Mouse (Mus musculus) spleen, adult 2 months (tissue): ENCODE measurements around the gene Mettl16. TPM values are rescaled to one million over a fixed set of nuclear protein-coding genes. Genes with fewer than 3 reads are reported as not detected.
A peak's percentile ranks its signal among the peaks of the same experiment; 100 is the strongest.

Experiments
- DNase-seq, 2 experiments: peaks; one replicate each; pipeline versions ENCODE4 v3.0.0 to v3.0.0-alpha.2; 2012 to 2021; ENCODE audit warnings: low spot score in 2 of 2, low read depth in 1 of 2
- H3K27ac ChIP-seq: fragments of 200-500 bp; 2 replicates; pipeline ENCODE4 v1.5.1; 2012; ENCODE audit warnings: low read length, inconsistent platforms; ENCODE audit not compliant: insufficient read depth
- H3K27me3 ChIP-seq: fragments of 200-500 bp; 2 replicates; pipeline ENCODE4 v1.6.1; 2012; ENCODE audit warnings: mild to moderate bottlenecking, moderate library complexity, low read length, inconsistent platforms; ENCODE audit not compliant: control insufficient read depth, insufficient read depth
- H3K36me3 ChIP-seq: fragments of 200-500 bp; 2 replicates; pipeline ENCODE4 v1.6.1; 2012; ENCODE audit warnings: mild to moderate bottlenecking, low read length, inconsistent platforms; ENCODE audit not compliant: control insufficient read depth, insufficient read depth
- H3K4me1 ChIP-seq: fragments of 200-500 bp; 2 replicates; pipeline ENCODE4 v1.6.1; 2011; ENCODE audit warnings: inconsistent platforms; ENCODE audit not compliant: control insufficient read depth, insufficient read depth, insufficient read length
- H3K4me3 ChIP-seq: fragments of 200-500 bp; 2 replicates; pipeline ENCODE4 v1.5.1; 2011; ENCODE audit warnings: mild to moderate bottlenecking, inconsistent platforms; ENCODE audit not compliant: insufficient read depth, insufficient read length; ENCODE audit errors: extremely low read depth
- CTCF ChIP-seq: fragments of 200-500 bp; IDR thresholded peaks from 2 replicates; pipeline ENCODE4 v1.5.1; 2011; ENCODE audit warnings: mild to moderate bottlenecking, inconsistent platforms; ENCODE audit not compliant: insufficient read depth, insufficient read length, insufficient replicate concordance; ENCODE audit errors: extremely low read depth
- POLR2A ChIP-seq: fragments of 200-500 bp; IDR thresholded peaks from 2 replicates; pipeline ENCODE4 v1.6.1; 2011; ENCODE audit warnings: low read depth, low read length, inconsistent platforms
- WGBS: fragments of 180-500 bp; shearing (Covaris S2); methylation state at CpG from one replicate; pipeline ENCODE4 v1.1.7; 2018; 5-methylcytosine and 5-hydroxymethylcytosine counted together
- polyA plus RNA-seq: library from polyadenylated mRNA; depleted of rRNA; stranded (reverse); fragments of >200 nt; gene quantifications from 2 replicates; pipeline ENCODE4 v1.2.3, GENCODE M21; 2012

Gene Mettl16
- polyA plus RNA-seq, 1 experiment = 3.2 TPM

DNA sequence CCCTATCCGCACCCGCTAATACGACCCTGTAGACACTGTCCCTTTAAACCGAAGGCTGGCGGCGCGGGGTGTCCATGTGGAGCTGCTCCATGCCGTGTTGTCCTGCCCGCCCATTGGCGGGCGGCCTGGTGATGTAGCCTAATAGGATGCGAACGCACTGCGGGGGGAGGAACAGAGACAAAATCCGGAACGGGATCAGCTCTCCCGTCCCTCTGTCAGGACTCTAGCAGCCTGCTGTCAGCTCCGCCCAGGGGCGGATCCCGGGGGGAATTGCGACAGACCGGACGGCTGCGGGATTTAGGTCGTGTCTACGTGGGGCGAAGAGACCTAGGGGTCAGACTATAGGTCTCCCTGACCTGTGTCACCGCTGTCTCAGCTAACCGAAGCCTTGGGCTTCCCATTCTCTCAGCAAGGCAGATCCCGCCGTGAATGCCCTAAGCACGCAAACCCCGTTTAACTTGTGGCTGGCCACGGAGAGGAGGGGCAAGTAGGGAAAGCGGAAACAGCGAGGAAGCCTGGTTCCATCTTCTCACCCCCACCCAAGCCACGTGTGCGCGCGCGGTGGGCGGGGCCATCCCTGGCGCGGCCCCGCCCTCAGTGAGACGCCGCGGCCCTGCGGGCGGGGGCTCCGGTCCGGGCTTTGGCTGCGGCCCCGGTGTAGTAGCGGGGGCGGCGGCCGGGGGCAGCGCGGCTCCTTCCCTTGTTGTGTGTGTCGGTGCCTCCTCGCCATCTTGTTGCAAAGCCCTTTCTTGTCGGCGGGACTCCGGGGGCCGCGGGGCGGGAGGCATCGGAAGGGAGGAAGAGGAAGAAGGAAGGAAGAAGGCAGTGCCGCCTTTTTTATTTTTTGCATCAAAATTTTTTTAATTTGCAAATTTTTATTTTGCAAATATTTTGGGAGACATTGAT lies 59.9 kb downstream of the Mettl16 start, which contains the start of gene Mnt:
Gene Mnt (plus strand): TSS at position 665 of the 906 bp plus-strand sequence.
- TF ChIP-seq CTCF (no peak), POLR2A (peak; percentile 32)
- Histone ChIP-seq H3K4me3 (peak within 1 kb of the TSS; percentile 67), H3K27me3 (no peaks in the 10 kb centered on the region), H3K36me3 (no peaks in the 10 kb centered on the region), H3K4me1 (peaks cover 44% of the 10 kb centered on the region), H3K27ac (peak within 1 kb of the TSS; percentile 98)
- under 1% methylated on average over 64 of the region's 70 CpGs for WGBS
- DNase-seq = peak; percentile 89 to 95

DNA sequence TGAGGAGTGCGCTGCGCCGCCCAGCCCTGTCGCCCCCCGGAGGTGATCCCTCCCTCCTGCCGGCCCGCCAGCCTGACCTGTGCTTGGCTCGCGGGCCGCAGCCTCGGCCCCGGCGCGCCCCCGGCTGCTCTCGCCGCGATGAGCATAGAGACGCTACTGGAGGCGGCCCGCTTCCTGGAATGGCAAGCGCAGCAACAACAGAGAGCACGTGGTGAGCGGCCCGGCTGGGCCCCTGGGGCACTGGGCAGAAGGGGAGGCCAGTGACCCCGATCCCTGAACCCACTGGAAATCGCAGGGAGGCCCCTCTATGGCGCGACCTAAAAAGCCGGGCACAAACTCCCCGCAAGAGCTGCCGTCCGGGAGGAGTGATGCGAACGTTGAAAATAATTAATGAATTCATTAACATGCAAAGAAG lies 60.6 kb downstream of the Mettl16 start:
- peak in 1 of 2 experiments; percentile 57 for DNase-seq
- H3K4me1 ChIP-seq = peaks cover 40% of the 10 kb centered on the region

DNA sequence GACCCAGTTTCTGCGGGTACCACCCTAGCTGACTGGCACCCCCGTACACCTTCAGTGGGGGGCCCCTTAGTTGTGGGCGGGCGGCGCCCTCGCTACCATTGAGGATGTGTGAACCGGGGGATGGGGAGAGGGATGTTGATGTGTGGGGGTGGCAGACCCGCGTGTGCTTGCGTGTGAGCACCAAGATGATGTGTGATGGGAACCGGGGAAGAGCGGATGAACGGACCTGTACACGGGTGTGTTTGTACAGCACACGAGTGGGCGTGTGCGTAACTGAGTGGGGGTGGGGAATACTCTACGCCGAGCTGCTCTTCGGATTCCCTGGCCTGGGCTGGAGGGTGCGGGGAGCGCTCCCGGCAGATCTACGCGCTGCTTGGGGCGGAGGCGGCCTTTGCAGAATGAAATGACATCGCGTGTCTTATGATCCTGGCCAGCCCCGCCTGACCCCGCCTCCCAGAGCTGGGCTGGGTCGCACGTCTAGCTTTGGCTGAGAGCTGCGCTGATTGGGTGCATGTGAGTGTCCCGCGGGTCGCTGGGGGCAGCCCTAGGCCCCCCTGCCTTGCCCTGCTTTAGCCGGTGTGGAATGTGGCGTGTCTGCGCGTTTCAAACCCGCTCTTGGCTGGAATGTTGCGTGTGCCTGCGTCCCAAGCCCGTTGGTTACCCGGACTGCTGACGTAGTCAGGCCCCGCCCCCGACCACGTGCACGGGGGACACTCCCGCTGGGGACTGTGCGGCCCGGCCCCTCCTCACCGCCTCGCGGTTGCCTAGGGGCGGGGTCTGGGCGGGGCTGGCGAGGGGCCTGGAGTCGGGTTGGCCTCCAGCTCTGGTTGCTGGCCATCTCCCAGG lies 61.2 kb downstream of the Mettl16 start:
- H3K4me1 ChIP-seq = peaks cover 38% of the 10 kb centered on the region
- H3K27me3 ChIP-seq = no peaks in the 10 kb centered on the region
- peak; percentile 92 to 98 for DNase-seq
- H3K36me3 ChIP-seq = peaks cover 6% of the 10 kb centered on the region
- H3K4me3 ChIP-seq = peak overlapping the region; percentile 67
- WGBS = under 1% methylated on average over 61 of the region's 61 CpGs
- TF ChIP-seq CTCF (no peak), POLR2A (peak; percentile 13; the same call in 1 of the 2 replicates)
- H3K27ac ChIP-seq = peak overlapping the region; percentile 98

More for the DNA sequence above, 60.6 kb downstream of the Mettl16 start:
- Histone ChIP-seq H3K27ac (peak overlapping the region; percentile 98), H3K27me3 (no peaks in the 10 kb centered on the region), H3K4me3 (peak overlapping the region; percentile 67), H3K36me3 (peaks cover under 1% of the 10 kb centered on the region; the same call in 1 of the 2 replicates)
- 1% methylated on average over 35 of the region's 35 CpGs for WGBS
- no peak for TF ChIP-seq POLR2A
- TF ChIP-seq CTCF = no peak

DNA sequence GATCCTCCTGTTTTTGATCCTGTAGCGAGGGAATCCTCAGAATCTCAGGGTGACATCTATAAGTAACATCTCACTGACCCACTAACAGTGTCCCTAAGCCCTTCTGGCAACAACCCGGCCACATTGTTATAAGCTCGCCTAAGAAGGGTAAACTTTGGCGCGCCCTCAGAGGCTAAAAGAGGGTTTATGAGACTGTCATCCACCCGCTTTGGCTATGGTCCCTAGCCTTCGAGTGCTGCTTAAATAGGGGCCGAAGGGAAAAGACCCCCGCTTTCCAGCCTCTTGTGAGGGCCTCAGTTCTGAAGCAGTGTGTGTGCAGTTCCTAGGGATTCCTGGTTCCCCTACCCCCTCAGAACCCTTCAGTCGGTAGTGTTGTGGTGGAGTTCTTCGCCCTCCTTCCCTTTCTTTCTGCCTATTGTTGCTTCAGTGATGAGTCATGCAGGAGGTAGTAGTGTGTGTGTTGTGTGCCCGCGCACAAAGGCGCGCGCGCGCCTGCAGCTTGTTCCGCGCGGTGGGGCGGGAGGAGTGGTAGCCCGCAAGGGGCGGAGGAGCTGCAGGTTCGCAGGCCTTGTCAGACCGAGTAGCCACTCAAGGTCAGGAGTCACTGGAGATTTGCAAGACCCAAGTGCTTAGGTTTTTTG lies 62.0 kb downstream of the Mettl16 start:
- WGBS = 3% methylated on average over 26 of the region's 26 CpGs
- peak overlapping the region; percentile 72 for H3K27ac ChIP-seq
- TF ChIP-seq POLR2A = no peak
- TF ChIP-seq CTCF = no peak
- H3K4me3 ChIP-seq = peak overlapping the region; percentile 30; the same call in 1 of the 2 replicates
- peaks cover 8% of the 10 kb centered on the region for H3K36me3 ChIP-seq
- peaks cover 39% of the 10 kb centered on the region for H3K4me1 ChIP-seq
- DNase-seq = peak; percentile 47 to 54
- no peaks in the 10 kb centered on the region for H3K27me3 ChIP-seq

DNA sequence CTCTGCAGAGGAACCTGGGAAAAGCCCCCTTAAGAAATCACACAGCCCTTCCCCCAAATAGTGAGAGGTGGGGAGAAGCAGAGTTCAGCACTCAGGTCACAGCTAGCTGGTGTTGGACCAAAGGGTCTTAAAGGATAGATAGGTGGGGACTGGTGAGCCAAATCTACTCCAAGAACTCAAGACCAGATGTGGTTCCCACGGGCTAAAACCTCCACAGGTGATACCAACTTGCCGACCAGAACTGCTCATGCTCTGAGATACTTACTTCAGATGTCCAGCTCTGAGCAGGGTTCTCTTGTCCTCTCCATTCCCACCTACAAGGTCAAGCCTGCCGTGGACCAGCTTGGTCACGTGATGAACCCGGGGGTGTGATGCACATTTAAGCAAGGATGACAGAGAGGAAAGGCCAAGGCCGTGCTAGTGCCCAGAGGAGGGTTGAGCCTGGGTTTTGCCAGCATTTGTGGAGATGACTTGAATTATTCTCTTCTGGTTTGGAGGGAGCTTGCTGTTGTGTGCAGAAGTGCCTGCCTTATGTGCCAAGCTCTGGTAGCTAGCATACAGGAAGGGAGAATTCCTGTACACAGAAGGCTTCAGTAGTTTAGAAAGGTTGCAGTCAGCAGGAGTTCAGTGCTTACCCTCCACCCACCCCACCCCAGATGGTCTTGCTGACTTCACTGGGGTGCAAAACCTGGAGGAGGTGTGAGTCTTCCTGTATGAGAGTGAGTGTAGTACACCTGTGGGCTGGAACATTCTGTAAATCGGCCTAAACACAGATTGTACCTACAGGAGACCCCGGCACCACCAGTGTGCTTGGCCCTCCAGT lies 63.1 kb downstream of the Mettl16 start:
- no peak for DNase-seq
- Histone ChIP-seq H3K4me1 (peaks cover 35% of the 10 kb centered on the region), H3K27me3 (no peaks in the 10 kb centered on the region), H3K27ac (peak overlapping the region; percentile 27; the same call in 1 of the 2 replicates), H3K36me3 (peaks cover 8% of the 10 kb centered on the region), H3K4me3 (no peak overlapping the region)
- no peak for TF ChIP-seq POLR2A
- TF ChIP-seq CTCF = no peak
- WGBS = 72% methylated on average over 8 of the region's 8 CpGs

DNA sequence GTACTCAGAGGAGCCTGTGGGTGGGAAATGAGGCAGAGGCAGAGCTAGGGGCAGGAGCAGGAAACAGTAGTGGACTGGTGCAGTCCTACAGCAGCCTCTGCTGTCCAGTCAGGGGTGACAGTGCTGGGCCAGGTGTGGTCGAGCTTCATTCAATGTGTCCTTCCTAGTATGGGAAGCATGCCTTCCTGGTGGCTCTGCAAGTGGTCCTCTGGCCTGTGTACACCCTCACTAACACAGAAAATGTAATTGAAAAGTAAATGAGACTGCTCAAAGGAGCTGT lies 63.7 kb downstream of the Mettl16 start:
- Histone ChIP-seq H3K27me3 (no peaks in the 10 kb centered on the region), H3K4me3 (no peak overlapping the region), H3K4me1 (peaks cover 34% of the 10 kb centered on the region), H3K36me3 (peaks cover 8% of the 10 kb centered on the region), H3K27ac (peak overlapping the region; percentile 27; the same call in 1 of the 2 replicates)
- no peak for TF ChIP-seq CTCF
- no peak for TF ChIP-seq POLR2A
- WGBS = 32% methylated on average over 1 of the region's 1 CpGs
- DNase-seq = no peak
